Mouse (Mus musculus) heart, embryonic 11.5 days (tissue): ENCODE data around the gene Fcrl5. TPM values are rescaled to one million over a fixed set of nuclear protein-coding genes. Genes with fewer than 3 reads are reported as not detected.

ENCODE experiments used
- ATAC-seq: fragments of 200-750 bp; cut with Nextera tagmentation; replicated peaks from 2 replicates; pipeline ENCODE4 v1.8.0; 2017; ENCODE audit warnings: moderate library complexity; ENCODE audit not compliant: insufficient number of reproducible peaks, low FRiP score, low TSS enrichment
- H3K27ac ChIP-seq: fragments of 300-500 bp; sonication (generic); 2 replicates; pipeline ENCODE4 v1.5.1; 2014; ENCODE audit warnings: mild to moderate bottlenecking, low read depth, low read length
- H3K27me3 ChIP-seq: fragments of 300-500 bp; sonication (generic); 2 replicates; pipeline ENCODE4 v1.6.1; 2014; ENCODE audit warnings: mild to moderate bottlenecking, low read length, mixed read lengths; ENCODE audit not compliant: control insufficient read depth, insufficient read depth
- H3K36me3 ChIP-seq: fragments of 300-500 bp; sonication (generic); 2 replicates; pipeline ENCODE4 v1.6.1; 2014; ENCODE audit warnings: mild to moderate bottlenecking, low read length, moderate library complexity, mixed read lengths; ENCODE audit not compliant: control insufficient read depth, insufficient read depth
- H3K4me1 ChIP-seq: fragments of 300-500 bp; sonication (generic); 2 replicates; pipeline ENCODE4 v1.6.1; 2014; ENCODE audit warnings: low read length; ENCODE audit not compliant: control insufficient read depth, insufficient read depth
- H3K4me2 ChIP-seq: fragments of 300-500 bp; sonication (generic); 2 replicates; pipeline ENCODE4 v1.6.1; 2014; ENCODE audit warnings: mild to moderate bottlenecking, moderate library complexity
- H3K4me3 ChIP-seq: fragments of 300-500 bp; sonication (generic); 2 replicates; pipeline ENCODE4 v1.5.1; 2014; ENCODE audit warnings: low read depth, low read length
- H3K9ac ChIP-seq: fragments of 300-500 bp; sonication (generic); 2 replicates; pipeline ENCODE4 v1.6.1; 2014; ENCODE audit warnings: mild to moderate bottlenecking, low read depth, low read length, moderate library complexity
- H3K9me3 ChIP-seq: fragments of 300-500 bp; sonication (generic); replicated peaks from 2 replicates; pipeline ENCODE4 v1.6.1; 2016; ENCODE audit warnings: low read length; ENCODE audit not compliant: control insufficient read depth
- WGBS: fragments of 180-500 bp; shearing (Covaris S2); extraction: QIAGEN DNeasy Blood & Tissue Kit; methylation state at CpG from one replicate; pipeline ENCODE4 v1.1.7; 2014; ENCODE audit not compliant: insufficient replicate concordance; 5-methylcytosine and 5-hydroxymethylcytosine counted together
- polyA plus RNA-seq: library from polyadenylated mRNA; unstranded; fragments of >200 nt; fragmentation: Nextera tagmentation; extraction: Ambion mirVana; gene quantifications from 2 replicates; pipeline ENCODE4 v1.2.1, GENCODE M21; 2014

The Fcrl5 gene
- not detected in 2 replicates for polyA plus RNA-seq

GRCm38 (mm10) chr3:87435479-87435878 is at the start of gene Fcrl5:
Gene Fcrl5 (plus strand): TSS chr3:87435773.
- Histone ChIP-seq H3K4me1 (no peaks in the 10 kb centered on the region), H3K36me3 (no peaks in the 10 kb centered on the region), H3K27ac (no peak within 1 kb of the TSS), H3K4me3 (no peak within 1 kb of the TSS), H3K4me2 (no peak within 1 kb of the TSS), H3K27me3 (no peaks in the 10 kb centered on the region), H3K9ac (no peak within 1 kb of the TSS), H3K9me3 (no peaks in the 10 kb centered on the region)
- no peak for ATAC-seq
- 82% methylated on average over 5 of the region's 5 CpGs for WGBS

- no peak for ATAC-seq
- Histone ChIP-seq H3K27me3 (no peaks in the 10 kb centered on the region), H3K27ac (no peak overlapping the region), H3K9ac (no peak overlapping the region), H3K9me3 (peaks cover 3% of the 10 kb centered on the region; the same call in 1 of the 2 replicates), H3K4me2 (no peak overlapping the region), H3K4me1 (no peaks in the 10 kb centered on the region), H3K36me3 (no peaks in the 10 kb centered on the region), H3K4me3 (no peak overlapping the region)
- 84% methylated on average over 1 of the region's 1 CpGs for WGBS
Measured at GRCm38 (mm10) chr3:87390935-87391334, 44.6 kb upstream of the Fcrl5 start.

GRCm38 (mm10) chr3:87398809-87399208 is 36.8 kb upstream of the Fcrl5 start:
- no peak overlapping the region for H3K4me3 ChIP-seq
- no peak overlapping the region for H3K27ac ChIP-seq
- no peaks in the 10 kb centered on the region for H3K27me3 ChIP-seq
- no peaks in the 10 kb centered on the region for H3K4me1 ChIP-seq
- H3K4me2 ChIP-seq: no peak overlapping the region
- peaks cover 3% of the 10 kb centered on the region; the same call in 1 of the 2 replicates for H3K9me3 ChIP-seq
- H3K9ac ChIP-seq: no peak overlapping the region
- no peaks in the 10 kb centered on the region for H3K36me3 ChIP-seq
- ATAC-seq: no peak
- 53% methylated on average over 4 of the region's 4 CpGs for WGBS

DNA sequence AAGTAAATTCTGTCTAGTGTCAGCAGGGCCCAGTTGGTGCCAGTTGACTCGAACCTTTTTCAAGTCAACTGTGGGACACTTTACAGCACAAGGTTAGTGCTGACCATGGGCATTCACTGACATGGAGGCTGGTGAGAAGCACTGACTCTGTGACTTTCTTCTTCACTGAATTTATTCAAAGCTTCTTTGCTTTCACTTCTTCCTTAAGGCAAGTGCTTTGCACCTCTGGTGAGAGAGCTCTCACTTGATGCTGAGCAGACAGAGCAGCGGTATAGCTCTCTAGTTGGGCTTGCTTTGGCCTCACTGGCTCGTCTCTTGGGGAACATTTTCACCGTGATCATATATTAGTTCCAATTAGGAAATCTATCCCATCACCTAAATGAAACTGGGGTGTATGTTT is 35.7 kb upstream of the Fcrl5 start:
- Histone ChIP-seq H3K4me3 (no peak overlapping the region), H3K4me2 (no peak overlapping the region), H3K4me1 (no peaks in the 10 kb centered on the region), H3K27me3 (no peaks in the 10 kb centered on the region), H3K9ac (no peak overlapping the region), H3K9me3 (peaks cover 3% of the 10 kb centered on the region; the same call in 1 of the 2 replicates), H3K27ac (no peak overlapping the region), H3K36me3 (no peaks in the 10 kb centered on the region)
- 79% methylated on average over 4 of the region's 4 CpGs for WGBS
- no peak for ATAC-seq

DNA sequence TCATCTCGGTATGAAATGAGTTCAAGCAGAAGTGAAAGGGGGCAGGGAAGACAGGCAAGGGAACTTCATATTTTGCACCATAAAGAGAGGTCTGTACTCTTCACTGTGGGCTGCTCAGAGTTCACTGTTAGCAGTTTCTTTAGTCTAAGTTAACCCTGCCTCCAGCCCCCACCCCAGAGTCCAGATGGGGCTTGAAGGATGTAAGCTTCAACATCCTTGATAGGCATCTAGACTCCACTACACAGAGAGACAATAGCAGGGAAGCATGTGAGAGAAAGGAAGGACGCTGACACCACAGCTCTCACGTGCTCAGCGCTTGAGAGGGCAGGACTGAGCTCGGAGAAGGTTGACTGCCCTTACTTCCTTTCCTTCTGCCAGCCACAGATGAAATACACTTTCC is 34.3 kb upstream of the Fcrl5 start:
- Histone ChIP-seq H3K27ac (no peak overlapping the region), H3K9me3 (no peaks in the 10 kb centered on the region), H3K27me3 (no peaks in the 10 kb centered on the region), H3K9ac (no peak overlapping the region), H3K4me3 (no peak overlapping the region), H3K4me1 (no peaks in the 10 kb centered on the region), H3K36me3 (no peaks in the 10 kb centered on the region), H3K4me2 (no peak overlapping the region)
- no peak for ATAC-seq
- WGBS: 56% methylated on average over 5 of the region's 5 CpGs

- peaks cover 5% of the 10 kb centered on the region; the same call in 1 of the 2 replicates for H3K27me3 ChIP-seq
- no peak overlapping the region for H3K9ac ChIP-seq
- H3K4me2 ChIP-seq: no peak overlapping the region
- WGBS: 29% methylated on average over 4 of the region's 4 CpGs
- no peaks in the 10 kb centered on the region for H3K4me1 ChIP-seq
- H3K36me3 ChIP-seq: no peaks in the 10 kb centered on the region
- H3K4me3 ChIP-seq: no peak overlapping the region
- H3K9me3 ChIP-seq: no peaks in the 10 kb centered on the region
- ATAC-seq: no peak
- H3K27ac ChIP-seq: no peak overlapping the region
Measured at GRCm38 (mm10) chr3:87408171-87408570, 27.4 kb upstream of the Fcrl5 start.

- 82% methylated on average over 4 of the region's 4 CpGs for WGBS
- ATAC-seq: no peak
- Histone ChIP-seq H3K27ac (no peak overlapping the region), H3K4me1 (no peaks in the 10 kb centered on the region), H3K36me3 (no peaks in the 10 kb centered on the region), H3K9me3 (no peaks in the 10 kb centered on the region), H3K4me3 (no peak overlapping the region), H3K27me3 (peaks cover 5% of the 10 kb centered on the region; the same call in 1 of the 2 replicates), H3K9ac (no peak overlapping the region), H3K4me2 (no peak overlapping the region)
Measured at GRCm38 (mm10) chr3:87409196-87409935, 26.2 kb upstream of the Fcrl5 start.

DNA sequence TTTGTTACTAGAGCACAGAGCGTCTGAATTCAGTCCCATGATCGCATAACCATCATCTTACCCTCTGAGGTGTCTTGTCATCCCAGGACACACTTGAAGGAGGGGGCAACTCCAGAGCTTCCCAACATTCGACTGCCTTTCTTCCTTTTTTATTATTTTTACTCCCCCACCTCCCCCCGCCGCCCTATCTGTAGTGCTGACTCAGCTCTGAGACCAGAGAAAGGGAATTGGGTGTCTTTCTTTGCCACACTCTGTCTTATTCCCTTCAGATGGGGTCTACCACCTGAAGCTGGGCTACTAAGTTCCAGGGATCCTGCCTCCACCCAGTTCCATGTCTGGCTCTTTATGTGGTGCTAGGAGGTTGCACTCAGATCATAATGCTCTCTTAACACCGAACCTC is 25.0 kb upstream of the Fcrl5 start:
- 74% methylated on average over 6 of the region's 6 CpGs for WGBS
- no peak for ATAC-seq
- Histone ChIP-seq H3K27me3 (peaks cover 5% of the 10 kb centered on the region; the same call in 1 of the 2 replicates), H3K4me3 (no peak overlapping the region), H3K4me2 (no peak overlapping the region), H3K27ac (no peak overlapping the region), H3K4me1 (no peaks in the 10 kb centered on the region), H3K9ac (no peak overlapping the region), H3K36me3 (no peaks in the 10 kb centered on the region), H3K9me3 (no peaks in the 10 kb centered on the region)

DNA sequence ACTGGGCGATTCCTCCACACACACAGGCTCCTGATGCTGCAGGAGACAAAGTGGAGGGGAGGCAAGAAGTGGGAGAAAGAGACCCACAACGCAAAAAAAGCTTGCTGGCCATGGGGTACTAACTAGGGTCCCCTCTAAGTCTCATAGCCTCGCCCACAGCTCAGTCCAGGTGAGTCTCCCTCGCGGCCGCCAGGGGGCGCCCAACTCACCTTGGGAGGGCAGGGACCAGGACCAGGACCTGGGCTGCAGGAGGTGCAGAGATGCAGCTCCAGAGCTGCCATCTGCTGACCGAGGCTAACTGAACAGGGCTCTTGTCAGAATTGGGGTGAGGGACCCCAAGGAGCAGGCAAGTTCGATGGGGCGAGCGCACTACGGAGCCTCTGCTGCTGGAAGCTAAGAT is 24.4 kb upstream of the Fcrl5 start:
- peaks cover 5% of the 10 kb centered on the region; the same call in 1 of the 2 replicates for H3K27me3 ChIP-seq
- ATAC-seq: no peak
- WGBS: 10% methylated on average over 12 of the region's 12 CpGs
- H3K27ac ChIP-seq: no peak overlapping the region
- H3K9ac ChIP-seq: no peak overlapping the region
- H3K4me2 ChIP-seq: no peak overlapping the region
- no peaks in the 10 kb centered on the region for H3K9me3 ChIP-seq
- H3K4me1 ChIP-seq: no peaks in the 10 kb centered on the region
- no peak overlapping the region for H3K4me3 ChIP-seq
- H3K36me3 ChIP-seq: no peaks in the 10 kb centered on the region
